In genomic region chr11:77864771-77865170, GRCm38 (mm10) we compare ENCODE assay signal across 21 mouse cellular contexts. TPM values are rescaled to one million over a fixed set of nuclear protein-coding genes. Genes with fewer than 3 reads are reported as not detected.
DNase-seq lines count a peak whose midpoint lies in the region; ATAC-seq and TF ChIP-seq lines count a peak whose summit lies in the region.
"Had no signal": no experiment of that assay in that cellular context is flagged by ENCODE, and none has a peak within 500 bp of the region (broad histone marks: within the 10 kb centered on the region; RNA-seq: fewer than 3 reads in every experiment).

No protein-coding gene starts in this region.

- H3K9me3 ChIP-seq in midbrain, embryonic 10.5 days (replicated peaks): no peaks in the 10 kb centered on the region
- no peaks in the 10 kb centered on the region for H3K9me3 ChIP-seq in midbrain, embryonic 11.5 days (ENCODE audit: control insufficient read depth, low read length)
- H3K9me3 ChIP-seq in forebrain, embryonic 13.5 days (replicated peaks): no peaks in the 10 kb centered on the region
- no peaks in the 10 kb centered on the region for H3K9me3 ChIP-seq in neural tube, embryonic 14.5 days (ENCODE audit: control insufficient read depth, low read length)
- no peaks in the 10 kb centered on the region for H3K9me3 ChIP-seq in liver, postnatal 0 days (ENCODE audit: low read length)
- H3K9me3 ChIP-seq: heart, embryonic 13.5 days; limb, embryonic 13.5 days; liver, embryonic 13.5 days; lung, embryonic 15.5 days had no signal

- H3K27me3 ChIP-seq in midbrain, embryonic 10.5 days (ENCODE audit: low read depth, poor library complexity, severe bottlenecking): peaks cover 90% of the 10 kb centered on the region
- H3K27me3 ChIP-seq in midbrain, embryonic 11.5 days (ENCODE audit: control insufficient read depth, insufficient read depth, low read length): peaks cover 2% of the 10 kb centered on the region
- peaks cover 11% of the 10 kb centered on the region for H3K27me3 ChIP-seq in forebrain, embryonic 13.5 days
- H3K27me3 ChIP-seq in neural tube, embryonic 14.5 days (ENCODE audit: control insufficient read depth, insufficient read depth, low read length): no peaks in the 10 kb centered on the region
- no peaks in the 10 kb centered on the region for H3K27me3 ChIP-seq in liver, postnatal 0 days (ENCODE audit: insufficient read depth, low read length)
- H3K27me3 ChIP-seq: heart, embryonic 13.5 days; lung, embryonic 15.5 days had no signal

- TF ChIP-seq CTCF in liver, postnatal 0 days (IDR thresholded peaks at IDR 0.05; ENCODE audit: low read depth): no peak

- no peak for DNase-seq in frontal cortex, postnatal 25 days (ENCODE audit: low spot score in 2 of 2)
- DNase-seq in midbrain, embryonic 10.5 days (ENCODE audit: low spot score): no peak
- no peak for DNase-seq in midbrain, embryonic 11.5 days (ENCODE audit: low spot score, missing footprints)
- DNase-seq in liver, postnatal 0 days: no peak
- DNase-seq: adrenal gland, postnatal 36 days; cerebellum, adult 11-12 months; cerebellum, postnatal 25 days; embryo, embryonic 11 days; kidney, adult 18-20 months; liver, embryonic 13.5 days; midbrain, embryonic 14.5 days; spleen, adult 18-20 months; thymus, postnatal 4 days had no signal

- no peak overlapping the region for H3K4me3 ChIP-seq in midbrain, embryonic 10.5 days
- H3K4me3 ChIP-seq in midbrain, embryonic 11.5 days (ENCODE audit: low read depth, low read length): no peak overlapping the region
- no peak overlapping the region for H3K4me3 ChIP-seq in forebrain, embryonic 13.5 days
- no peak overlapping the region for H3K4me3 ChIP-seq in neural tube, embryonic 14.5 days (ENCODE audit: low read depth, low read length)
- H3K4me3 ChIP-seq in liver, postnatal 0 days (ENCODE audit: low read depth, low read length): no peak overlapping the region
- H3K4me3 ChIP-seq: heart, embryonic 13.5 days; limb, embryonic 13.5 days; liver, embryonic 13.5 days; lung, embryonic 15.5 days had no signal

- no peak overlapping the region for H3K4me2 ChIP-seq in midbrain, embryonic 11.5 days
- H3K4me2 ChIP-seq in forebrain, embryonic 13.5 days: no peak overlapping the region
- no peak overlapping the region for H3K4me2 ChIP-seq in neural tube, embryonic 14.5 days (ENCODE audit: low read depth, low read length)
- no peak overlapping the region for H3K4me2 ChIP-seq in liver, postnatal 0 days (ENCODE audit: low read depth, low read length)
- H3K4me2 ChIP-seq: heart, embryonic 13.5 days; limb, embryonic 13.5 days; liver, embryonic 13.5 days; lung, embryonic 15.5 days had no signal

- no peak overlapping the region for H3K9ac ChIP-seq in midbrain, embryonic 11.5 days (ENCODE audit: low read length)
- peak overlapping the region; percentile 19; the same call in 1 of the 2 replicates for H3K9ac ChIP-seq in forebrain, embryonic 13.5 days
- 0 out of 2 replicates have a peak overlapping the region, but pooled peaks have one; percentile 8 for H3K9ac ChIP-seq in neural tube, embryonic 14.5 days (replicated peaks; ENCODE audit: low read depth, low read length)
- H3K9ac ChIP-seq in liver, postnatal 0 days (replicated peaks): no peak overlapping the region
- H3K9ac ChIP-seq: heart, embryonic 13.5 days; limb, embryonic 13.5 days; liver, embryonic 13.5 days; lung, embryonic 15.5 days had no signal

- TF ChIP-seq EP300 in liver, postnatal 0 days (IDR thresholded peaks at IDR 0.05; ENCODE audit: low read depth): no peak

- ATAC-seq in frontal cortex, adult (ENCODE audit: low TSS enrichment): 0 out of 2 replicates have a peak, but pooled peaks have one; percentile 18
- ATAC-seq in midbrain, embryonic 11.5 days (ENCODE audit: low FRiP score): no peak
- ATAC-seq in forebrain, embryonic 13.5 days: 0 out of 2 replicates have a peak, but pooled peaks have one; percentile 2
- ATAC-seq in neural tube, embryonic 14.5 days (ENCODE audit: low read depth): no peak
- ATAC-seq in liver, postnatal 0 days: no peak

- 63% methylated on average over 12 of the region's 12 CpGs for WGBS in midbrain, embryonic 10.5 days
- WGBS in midbrain, embryonic 11.5 days: 62% methylated on average over 12 of the region's 12 CpGs
- 67% methylated on average over 12 of the region's 12 CpGs for WGBS in forebrain, embryonic 13.5 days
- 57% methylated on average over 12 of the region's 12 CpGs for WGBS in neural tube, embryonic 14.5 days
- 83% methylated on average over 12 of the region's 12 CpGs for WGBS in liver, postnatal 0 days (ENCODE audit: insufficient replicate concordance)

- H3K36me3 ChIP-seq in midbrain, embryonic 10.5 days: peaks cover 26% of the 10 kb centered on the region
- 0 out of 2 replicates have a peak, but pooled peaks cover 3% of the 10 kb centered on the region for H3K36me3 ChIP-seq in midbrain, embryonic 11.5 days (ENCODE audit: control insufficient read depth, insufficient read depth, low read length)
- H3K36me3 ChIP-seq in forebrain, embryonic 13.5 days (ENCODE audit: poor library complexity, severe bottlenecking): peaks cover 24% of the 10 kb centered on the region
- H3K36me3 ChIP-seq in neural tube, embryonic 14.5 days (ENCODE audit: control insufficient read depth, insufficient read depth, low read length): peaks cover 20% of the 10 kb centered on the region; the same call in 1 of the 2 replicates
- peaks cover 27% of the 10 kb centered on the region for H3K36me3 ChIP-seq in liver, postnatal 0 days (replicated peaks; ENCODE audit: insufficient read depth, low read length)

- H3K27ac ChIP-seq in midbrain, embryonic 10.5 days (replicated peaks): peak overlapping the region; percentile 50; the same call in 1 of the 2 replicates
- no peak overlapping the region for H3K27ac ChIP-seq in midbrain, embryonic 11.5 days (ENCODE audit: low read depth, low read length)
- peak overlapping the region; percentile 67 for H3K27ac ChIP-seq in forebrain, embryonic 13.5 days
- H3K27ac ChIP-seq in neural tube, embryonic 14.5 days (ENCODE audit: low read depth, low read length): no peak overlapping the region
- H3K27ac ChIP-seq in liver, postnatal 0 days (ENCODE audit: low read depth): no peak overlapping the region
- H3K27ac ChIP-seq: heart, embryonic 13.5 days; kidney, postnatal 0 days; limb, embryonic 13.5 days; liver, embryonic 13.5 days; lung, embryonic 15.5 days; macrophage had no signal

- peaks cover 57% of the 10 kb centered on the region for H3K4me1 ChIP-seq in midbrain, embryonic 10.5 days
- peaks cover 30% of the 10 kb centered on the region for H3K4me1 ChIP-seq in midbrain, embryonic 11.5 days (ENCODE audit: control insufficient read depth, insufficient read depth, low read length)
- H3K4me1 ChIP-seq in forebrain, embryonic 13.5 days: peaks cover 90% of the 10 kb centered on the region
- H3K4me1 ChIP-seq in neural tube, embryonic 14.5 days (ENCODE audit: control insufficient read depth, insufficient read depth, low read length): peaks cover 24% of the 10 kb centered on the region
- no peaks in the 10 kb centered on the region for H3K4me1 ChIP-seq in liver, postnatal 0 days (ENCODE audit: insufficient read depth)
- H3K4me1 ChIP-seq: liver, embryonic 13.5 days had no signal

RNA-seq across cellular contexts. Expression of gene Pipox, which starts 29.1 kb away (rescaled TPM):
- polyA plus RNA-seq in midbrain, embryonic 10.5 days (2016; fragmentation: Nextera tagmentation; extraction: Ambion mirVana): 9.0 and 16.5 TPM in 2 replicates
- polyA plus RNA-seq in midbrain, embryonic 11.5 days (2014; fragmentation: Nextera tagmentation; extraction: Ambion mirVana): 12.1 and 12.6 TPM in 2 replicates
- 12.7 and 15.1 TPM in 2 replicates for polyA plus RNA-seq in forebrain, embryonic 13.5 days (2015; fragmentation: Nextera tagmentation; extraction: Ambion mirVana)
- polyA plus RNA-seq in neural tube, embryonic 14.5 days (2014; fragmentation: Nextera tagmentation; extraction: Ambion mirVana): 4.6 and 6.7 TPM in 2 replicates
- 48.9 and 53.4 TPM in 2 replicates for polyA plus RNA-seq in liver, postnatal 0 days (2015; fragmentation: Nextera tagmentation; extraction: Ambion mirVana)
- polyA plus RNA-seq: macrophage had no signal

Comparison
In these comparisons a context has a peak if more than half of its experiments do, and no peak if none do; other contexts are left out.
1. H3K27ac ChIP-seq: peak in midbrain, embryonic 10.5 days (single experiment) and forebrain, embryonic 13.5 days (single experiment); none in midbrain, embryonic 11.5 days (single experiment), neural tube, embryonic 14.5 days (single experiment) and liver, postnatal 0 days (single experiment).
2. ATAC-seq: peak in frontal cortex, adult (single experiment) and forebrain, embryonic 13.5 days (single experiment); none in midbrain, embryonic 11.5 days (single experiment), neural tube, embryonic 14.5 days (single experiment) and liver, postnatal 0 days (single experiment).
3. H3K9ac ChIP-seq: peak in forebrain, embryonic 13.5 days (single experiment) and neural tube, embryonic 14.5 days (single experiment); none in midbrain, embryonic 11.5 days (single experiment) and liver, postnatal 0 days (single experiment).